Mouse (Mus musculus) CH12.LX (cell line): ENCODE results near the gene Dnajc10. TPM values are rescaled to one million over a fixed set of nuclear protein-coding genes. Genes with fewer than 3 reads are reported as not detected.

Experiments
- DNase-seq: peaks from one replicate; pipeline ENCODE4 v3.0.0-alpha.2; 2013; ENCODE audit errors: extremely low read depth
- H3K27ac ChIP-seq: 2 replicates; pipeline ENCODE4 v1.5.1; 2012; ENCODE audit warnings: low read depth, mild to moderate bottlenecking, control low read depth, moderate library complexity; ENCODE audit not compliant: insufficient read depth
- H3K27me3 ChIP-seq: replicated peaks from 2 replicates; pipeline ENCODE3; 2012; ENCODE audit warnings: inconsistent platforms
- H3K36me3 ChIP-seq, 2 experiments: replicated peaks in 1 of 2; 2 replicates each; pipeline versions ENCODE3 to v1.6.1; 2012; ENCODE audit warnings: inconsistent platforms in 1 of 2, low read length in 1 of 2, mild to moderate bottlenecking in 1 of 2, mixed read lengths in 1 of 2, moderate library complexity in 1 of 2; ENCODE audit not compliant: control insufficient read depth in 1 of 2, insufficient read depth in 1 of 2
- H3K4me1 ChIP-seq, 2 experiments: 2 replicates each; pipeline ENCODE4 v1.6.1; 2012; ENCODE audit warnings: inconsistent platforms in 1 of 2, moderate library complexity in 1 of 2; ENCODE audit not compliant: insufficient read depth in 2 of 2, control insufficient read depth in 1 of 2
- H3K4me2 ChIP-seq: 2 replicates; pipeline ENCODE4 v1.6.1; 2012; ENCODE audit warnings: low read depth, mild to moderate bottlenecking, control low read depth; ENCODE audit not compliant: poor library complexity, insufficient read depth, severe bottlenecking
- H3K4me3 ChIP-seq, 3 experiments: fragments of 150-350 bp in 1 of 3; sonication (generic) in 1 of 3; replicated peaks in 1 of 3; 2 replicates each; pipeline versions ENCODE3 to v1.5.1; 2011 to 2012; ENCODE audit warnings: low read depth in 2 of 3, low read length in 2 of 3, mild to moderate bottlenecking in 2 of 3, moderate library complexity in 2 of 3, control low read depth in 1 of 3, improper control_type of control experiment in 1 of 3, inconsistent platforms in 1 of 3, mixed read lengths in 1 of 3; ENCODE audit not compliant: poor library complexity in 1 of 3
- H3K79me2 ChIP-seq: replicated peaks from 2 replicates; pipeline ENCODE4 v1.6.1; 2012; ENCODE audit warnings: mild to moderate bottlenecking, moderate library complexity; ENCODE audit not compliant: control insufficient read depth, poor library complexity, insufficient read depth, severe bottlenecking; ENCODE audit errors: extremely low read depth
- H3K9ac ChIP-seq: 2 replicates; pipeline ENCODE4 v1.6.1; 2012; ENCODE audit warnings: low read depth, mild to moderate bottlenecking, control low read depth, moderate library complexity; ENCODE audit not compliant: insufficient read depth
- H3K9me3 ChIP-seq: replicated peaks from 2 replicates; pipeline ENCODE3; 2012; ENCODE audit warnings: low read length, inconsistent platforms, mixed read lengths
- CHD1 ChIP-seq: IDR thresholded peaks from 2 replicates; pipeline ENCODE4 v1.6.1; 2012; ENCODE audit warnings: low read depth, low read length, improper control_type of control experiment, inconsistent platforms
- CHD2 ChIP-seq: IDR thresholded peaks from 2 replicates; pipeline ENCODE4 v1.6.1; 2011; ENCODE audit warnings: low read length, improper control_type of control experiment
- CTCF ChIP-seq, 2 experiments: IDR thresholded peaks in 1 of 2; conservative IDR thresholded peaks in 1 of 2; 2 replicates each; pipeline ENCODE4 v1.5.1; 2011 to 2012; ENCODE audit warnings: low read depth in 2 of 2, low read length in 2 of 2, improper control_type of control experiment in 1 of 2, inconsistent platforms in 1 of 2, mild to moderate bottlenecking in 1 of 2, moderate library complexity in 1 of 2
- E2F4 ChIP-seq: IDR thresholded peaks from 2 replicates; pipeline ENCODE4 v1.6.1; 2011; ENCODE audit warnings: low read depth, low read length, improper control_type of control experiment; ENCODE audit not compliant: insufficient replicate concordance
- ELF1 ChIP-seq: IDR thresholded peaks from 2 replicates; pipeline ENCODE4 v1.6.1; 2014; ENCODE audit warnings: low read depth, mild to moderate bottlenecking, inconsistent platforms, low read length, improper control_type of control experiment
- HCFC1 ChIP-seq: IDR thresholded peaks from 2 replicates; pipeline ENCODE4 v1.6.1; 2012; ENCODE audit warnings: low read depth, mild to moderate bottlenecking, inconsistent platforms, low read length, improper control_type of control experiment
- KAT2A ChIP-seq: IDR thresholded peaks from 2 replicates; pipeline ENCODE4 v1.6.1; 2012; ENCODE audit warnings: low read length, improper control_type of control experiment, inconsistent platforms; ENCODE audit not compliant: insufficient replicate concordance
- MAFK ChIP-seq: IDR thresholded peaks from 2 replicates; pipeline ENCODE4 v1.6.1; 2011; ENCODE audit warnings: low read length, improper control_type of control experiment; ENCODE audit not compliant: insufficient replicate concordance
- MAX ChIP-seq: IDR thresholded peaks from 2 replicates; pipeline ENCODE4 v1.6.1; 2011; ENCODE audit warnings: low read length, improper control_type of control experiment
- MAZ ChIP-seq: IDR thresholded peaks from 2 replicates; pipeline ENCODE4 v1.6.1; 2012; ENCODE audit warnings: low read depth, mild to moderate bottlenecking, inconsistent platforms, low read length, improper control_type of control experiment, moderate library complexity
- MYC ChIP-seq: IDR thresholded peaks from 2 replicates; pipeline ENCODE4 v1.6.1; 2011; ENCODE audit warnings: low read depth, mild to moderate bottlenecking, improper control_type of control experiment, low read length
- POLR2AphosphoS2 ChIP-seq: IDR thresholded peaks from 2 replicates; pipeline ENCODE4 v1.6.1; 2011; ENCODE audit warnings: low read depth, low read length, improper control_type of control experiment
- RAD21 ChIP-seq: IDR thresholded peaks from 2 replicates; pipeline ENCODE4 v1.6.1; 2011; ENCODE audit warnings: low read depth, mild to moderate bottlenecking, low read length, improper control_type of control experiment, moderate library complexity
- RCOR1 ChIP-seq: conservative IDR thresholded peaks from 2 replicates; pipeline ENCODE4 v1.6.1; 2012; ENCODE audit warnings: low read depth, mild to moderate bottlenecking, inconsistent platforms, low read length, improper control_type of control experiment
- SIN3A ChIP-seq: IDR thresholded peaks from 2 replicates; pipeline ENCODE4 v1.6.1; 2012; ENCODE audit warnings: low read length, improper control_type of control experiment, inconsistent platforms
- SMC3 ChIP-seq: IDR thresholded peaks from 2 replicates; pipeline ENCODE4 v1.6.1; 2011; ENCODE audit warnings: low read depth, low read length, improper control_type of control experiment
- TBP ChIP-seq: conservative IDR thresholded peaks from 2 replicates; pipeline ENCODE4 v1.6.1; 2011; ENCODE audit warnings: low read depth, low read length, improper control_type of control experiment
- TCF12 ChIP-seq: IDR thresholded peaks from 2 replicates; pipeline ENCODE4 v1.6.1; 2014; ENCODE audit warnings: low read depth, mild to moderate bottlenecking, inconsistent platforms, low read length, improper control_type of control experiment
- UBTF ChIP-seq: IDR thresholded peaks from 2 replicates; pipeline ENCODE4 v1.6.1; 2012; ENCODE audit warnings: low read depth, mild to moderate bottlenecking, inconsistent platforms, low read length, improper control_type of control experiment, moderate library complexity
- USF1 ChIP-seq: IDR thresholded peaks from 2 replicates; pipeline ENCODE4 v1.6.1; 2014; ENCODE audit warnings: low read depth, mild to moderate bottlenecking, inconsistent platforms, low read length, improper control_type of control experiment
- USF2 ChIP-seq: conservative IDR thresholded peaks from 2 replicates; pipeline ENCODE4 v1.6.1; 2011; ENCODE audit warnings: low read depth, low read length, improper control_type of control experiment
- ZKSCAN1 ChIP-seq: IDR thresholded peaks from 2 replicates; pipeline ENCODE4 v1.6.1; 2012; ENCODE audit warnings: low read depth, inconsistent platforms, low read length, improper control_type of control experiment, borderline replicate concordance
- ZMIZ1 ChIP-seq: IDR thresholded peaks from 2 replicates; pipeline ENCODE4 v1.6.1; 2012; ENCODE audit warnings: low read depth, mild to moderate bottlenecking, inconsistent platforms, low read length, improper control_type of control experiment
- ZNF384 ChIP-seq: IDR thresholded peaks from 2 replicates; pipeline ENCODE4 v1.6.1; 2012; ENCODE audit warnings: low read depth, low read length, improper control_type of control experiment, inconsistent platforms
- dilution Hi-C: fragments of 300-500 bp; cut with MboI; formaldehyde crosslinking; loops from 2 replicates; pipeline ENCODE4 v1.14.3; 2020; ENCODE audit warnings: low sequenced_read_pairs; ENCODE audit not compliant: extremely low pct_unique_long_range_greater_than_20kb, extremely low pct_ligation_motif_present
- in situ Hi-C: fragments of 300-500 bp; cut with MboI; formaldehyde crosslinking; loops from 3 replicates; pipeline ENCODE4 v1.14.3; 2019; ENCODE audit warnings: low sequenced_read_pairs, low pct_ligation_motif_present, low pct_unique_long_range_greater_than_20kb, mixed read lengths
- polyA plus RNA-seq: library from polyadenylated mRNA; unstranded; fragments of >175 nt; gene quantifications from 2 replicates; pipeline ENCODE4 v1.2.1, GENCODE M21; 2012; ENCODE audit warnings: low read depth; ENCODE audit not compliant: insufficient read length
- total RNA-seq, 2 experiments: library from RNA; depleted of rRNA; stranded (reverse); fragments of 300-350 nt in 1 of 2; fragments of >200 nt in 1 of 2; gene quantifications; 2 replicates each; pipeline ENCODE4 v1.2.3; 2012 to 2014

Gene Dnajc10
- total and polyA plus RNA-seq, 3 experiments: 48.3 to 81.3 (median 65.1) TPM

DNA sequence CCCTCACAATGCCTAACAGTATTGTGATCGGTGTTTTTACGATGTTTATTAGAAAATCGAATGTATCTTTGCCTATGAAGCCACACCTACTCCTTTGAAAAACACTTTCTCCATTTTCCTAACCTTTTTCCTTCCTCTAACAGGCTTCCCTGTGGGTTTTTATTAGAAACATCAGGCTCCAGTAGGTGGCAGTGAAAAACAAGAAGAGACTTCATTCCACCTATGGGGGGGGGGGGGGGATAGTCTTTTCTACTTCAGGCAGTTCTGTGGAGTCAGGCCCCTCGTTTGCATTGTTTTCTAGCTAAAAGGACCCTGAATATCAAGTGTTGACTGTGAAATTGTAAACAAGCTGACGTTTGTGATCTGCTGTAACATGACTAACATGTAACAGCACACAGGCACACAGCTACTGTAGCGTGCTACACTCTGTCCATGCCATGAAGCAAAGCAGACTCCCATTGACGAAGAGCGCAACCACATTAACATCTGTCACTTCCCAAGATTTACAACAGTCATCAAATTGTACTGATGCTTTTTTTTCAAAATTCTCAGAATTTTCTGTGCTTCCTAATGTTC is 41.5 kb downstream of the Dnajc10 start:
- Histone ChIP-seq H3K9me3 (no peaks in the 10 kb centered on the region), H3K4me3 (no peak overlapping the region), H3K9ac (no peak overlapping the region), H3K27me3 (no peaks in the 10 kb centered on the region), H3K4me2 (no peak overlapping the region), H3K79me2 (no peaks in the 10 kb centered on the region), H3K4me1 (no peaks in the 10 kb centered on the region), H3K36me3 (peaks cover 22 to 36% of the 10 kb centered on the region in 2 experiments), H3K27ac (no peak overlapping the region)
- in situ Hi-C loops (no loop called here), dilution Hi-C loops (no loop called here)
- peak; percentile 9 for DNase-seq
- no peak for TF ChIP-seq MAFK
- TF ChIP-seq TCF12: no peak
- TF ChIP-seq MAX: no peak
- TF ChIP-seq RAD21: peak; percentile 49
- no peak for TF ChIP-seq KAT2A
- TF ChIP-seq CHD2: no peak
- TF ChIP-seq USF1: no peak
- TF ChIP-seq E2F4: no peak
- no peak for TF ChIP-seq ZKSCAN1
- no peak for TF ChIP-seq MYC
- peak; percentile 35 for TF ChIP-seq SMC3
- no peak for TF ChIP-seq HCFC1
- TF ChIP-seq ELF1: no peak
- no peak for TF ChIP-seq USF2
- no peak for TF ChIP-seq TBP
- no peak for TF ChIP-seq MAZ
- TF ChIP-seq POLR2AphosphoS2: no peak
- peak in 1 of 2 experiments; percentile 52; a peak in 2 of 4 replicates for TF ChIP-seq CTCF (conservative IDR thresholded peaks at IDR 0.05 in 1 of 2, IDR thresholded peaks at IDR 0.05 in 1 of 2; ENCODE audit: low read depth in 2 of 2, low read length in 2 of 2)
- no peak for TF ChIP-seq CHD1
- TF ChIP-seq, all 38 proteins: peak for 3

DNA sequence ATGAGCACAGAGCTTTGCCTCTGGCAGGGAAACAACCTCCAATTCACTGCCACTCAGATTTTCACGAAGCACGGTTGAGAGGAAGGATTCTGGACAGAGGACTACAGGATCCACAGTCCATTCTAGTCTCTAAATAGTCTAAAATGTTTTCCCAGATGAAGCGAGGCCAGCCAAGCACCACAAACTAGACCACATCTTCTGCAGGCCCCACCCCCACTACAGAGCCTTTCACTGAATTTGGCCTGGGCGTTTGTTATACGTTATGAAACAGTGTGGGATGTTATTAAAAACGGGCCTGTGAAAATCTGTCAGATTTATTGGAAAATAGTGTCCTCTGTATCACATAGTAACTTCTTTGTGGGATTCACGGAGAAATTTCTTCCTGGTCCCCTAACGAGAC is 56.2 kb downstream of the Dnajc10 start:
- TF ChIP-seq SIN3A (no peak), UBTF (no peak), POLR2AphosphoS2 (no peak), RCOR1 (no peak), CTCF (conservative IDR thresholded peaks at IDR 0.05 in 1 of 2, IDR thresholded peaks at IDR 0.05 in 1 of 2; ENCODE audit: low read depth in 2 of 2, low read length in 2 of 2) (no peak), ZMIZ1 (no peak), ZNF384 (no peak)
- in situ Hi-C loops (no loop called here), dilution Hi-C loops (no loop called here)

More for the DNA sequence above, 56.2 kb downstream of the Dnajc10 start:
- H3K27ac ChIP-seq: no peak overlapping the region
- H3K4me2 ChIP-seq: no peak overlapping the region
- no peak overlapping the region for H3K4me3 ChIP-seq
- H3K27me3 ChIP-seq: no peaks in the 10 kb centered on the region
- H3K79me2 ChIP-seq: no peaks in the 10 kb centered on the region
- H3K9ac ChIP-seq: no peak overlapping the region
- no peak for DNase-seq
- no peaks in the 10 kb centered on the region for H3K9me3 ChIP-seq
- H3K4me1 ChIP-seq: peaks cover 0 to 6% of the 10 kb centered on the region in 2 experiments; a peak in 1 of 4 replicates
- H3K36me3 ChIP-seq: no peaks in the 10 kb centered on the region
